Mouse (Mus musculus) brown adipose tissue, adult 24 weeks (tissue): ENCODE data around the gene Prr5l. TPM values are rescaled to one million over a fixed set of nuclear protein-coding genes. Genes with fewer than 3 reads are reported as not detected.
"Not testable (repeated sequence)": the region's sequence is repeated elsewhere in the genome, so short reads cannot be mapped to it uniquely, and the experiment has no call there.

ENCODE experiments used
- H3K27ac ChIP-seq: fragments of 200-500 bp; replicated peaks from 2 replicates; pipeline ENCODE4 v1.5.1; 2012; ENCODE audit warnings: low read depth, mild to moderate bottlenecking, low read length
- H3K4me1 ChIP-seq: fragments of 200-500 bp; 2 replicates; pipeline ENCODE4 v1.6.1; 2012; ENCODE audit warnings: low read length, mixed read lengths; ENCODE audit not compliant: control insufficient read depth, insufficient read depth, insufficient read length
- H3K4me3 ChIP-seq: fragments of 200-500 bp; 2 replicates; pipeline ENCODE4 v1.5.1; 2012; ENCODE audit warnings: low read depth, mild to moderate bottlenecking, low read length, moderate library complexity; ENCODE audit not compliant: insufficient read depth
- polyA plus RNA-seq: library from polyadenylated mRNA; stranded (reverse); fragments of >200 nt; gene quantifications from 2 replicates; pipeline ENCODE4 v1.2.4, GENCODE M21; 2012; ENCODE audit not compliant: missing spikeins, insufficient read depth, insufficient read length

Gene Prr5l
- polyA plus RNA-seq, 1 experiment, result 1.7 TPM

DNA sequence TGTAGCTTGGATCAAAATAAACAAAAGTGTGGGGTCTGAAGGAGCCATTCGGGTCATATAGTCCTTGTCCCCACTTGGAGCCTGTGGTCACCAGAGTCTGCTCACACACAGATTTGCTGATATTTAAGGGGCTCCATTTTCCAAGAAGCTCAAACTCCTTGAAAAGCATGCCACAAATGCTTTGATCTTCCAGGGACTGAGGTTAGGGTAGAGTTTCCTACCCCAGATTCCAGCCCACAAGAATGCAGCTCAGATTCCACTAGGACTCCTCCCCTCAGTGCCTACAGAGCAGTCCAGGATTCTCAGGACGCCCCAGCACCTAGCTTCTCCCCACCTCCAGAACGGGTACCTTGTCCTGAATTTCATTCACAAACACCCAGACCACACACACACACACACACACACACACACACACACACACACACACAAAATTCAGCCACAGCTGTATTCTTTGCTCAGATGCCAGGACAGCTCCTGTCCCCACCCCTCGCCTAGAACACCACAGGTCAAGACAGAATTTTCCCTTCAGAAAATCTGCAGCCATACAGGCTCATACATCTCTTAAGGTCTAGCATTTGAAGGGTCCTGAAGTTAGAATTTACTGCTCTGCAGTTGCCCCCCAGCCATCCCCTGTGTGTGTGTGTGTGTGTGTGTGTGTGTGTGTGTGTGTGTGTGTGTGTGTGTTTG, 131.4 kb downstream of the Prr5l start:
- Histone ChIP-seq H3K4me1 (peaks cover 9% of the 10 kb centered on the region), H3K4me3 (no peak overlapping the region), H3K27ac (peak overlapping the region; percentile 34)

DNA sequence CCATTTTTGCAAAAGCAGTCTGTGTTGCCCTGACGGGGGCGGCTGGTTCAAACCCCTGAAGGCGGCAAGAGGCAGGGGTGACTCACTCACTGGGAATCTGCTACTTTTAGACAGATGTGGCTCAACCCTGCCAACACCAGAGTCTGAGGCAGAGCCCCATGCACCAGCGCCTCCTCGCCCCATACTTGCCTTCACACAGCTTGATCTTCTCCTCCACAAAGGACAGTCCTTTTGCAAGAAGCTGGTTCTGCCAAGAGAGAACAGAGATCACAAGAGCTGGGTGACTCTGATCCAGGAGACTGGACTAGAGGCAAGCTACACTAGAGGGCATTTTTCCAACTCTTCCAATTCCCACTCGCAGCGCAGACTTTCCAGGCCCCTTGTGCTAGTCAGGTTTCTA, 136.3 kb downstream of the Prr5l start:
- Histone ChIP-seq H3K27ac (peak overlapping the region; percentile 54), H3K4me1 (no peaks in the 10 kb centered on the region), H3K4me3 (no peak overlapping the region)

DNA sequence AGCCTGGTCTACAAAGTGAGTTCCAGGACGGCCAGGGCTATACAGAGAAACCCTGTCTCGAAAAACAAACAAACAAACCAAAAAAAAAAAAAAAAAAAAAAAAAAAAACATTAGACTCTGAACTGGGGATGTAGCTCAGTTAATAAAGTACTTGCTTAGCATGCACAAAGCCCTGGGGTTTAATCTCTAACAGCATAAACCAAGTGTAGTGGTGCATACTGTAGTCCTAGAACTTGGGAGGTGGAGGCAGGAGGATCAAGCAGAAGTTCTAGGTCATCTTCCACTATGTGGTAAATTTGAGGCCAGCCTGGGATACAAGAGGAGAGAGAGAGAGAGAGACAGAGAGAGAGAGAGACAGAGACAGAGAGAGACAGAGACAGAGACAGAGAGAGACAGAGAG, 137.2 kb downstream of the Prr5l start:
- H3K27ac ChIP-seq, result peak overlapping the region; percentile 26; the same call in 1 of the 2 replicates
- not testable (repeated sequence) for H3K4me3 ChIP-seq, H3K4me1 ChIP-seq

DNA sequence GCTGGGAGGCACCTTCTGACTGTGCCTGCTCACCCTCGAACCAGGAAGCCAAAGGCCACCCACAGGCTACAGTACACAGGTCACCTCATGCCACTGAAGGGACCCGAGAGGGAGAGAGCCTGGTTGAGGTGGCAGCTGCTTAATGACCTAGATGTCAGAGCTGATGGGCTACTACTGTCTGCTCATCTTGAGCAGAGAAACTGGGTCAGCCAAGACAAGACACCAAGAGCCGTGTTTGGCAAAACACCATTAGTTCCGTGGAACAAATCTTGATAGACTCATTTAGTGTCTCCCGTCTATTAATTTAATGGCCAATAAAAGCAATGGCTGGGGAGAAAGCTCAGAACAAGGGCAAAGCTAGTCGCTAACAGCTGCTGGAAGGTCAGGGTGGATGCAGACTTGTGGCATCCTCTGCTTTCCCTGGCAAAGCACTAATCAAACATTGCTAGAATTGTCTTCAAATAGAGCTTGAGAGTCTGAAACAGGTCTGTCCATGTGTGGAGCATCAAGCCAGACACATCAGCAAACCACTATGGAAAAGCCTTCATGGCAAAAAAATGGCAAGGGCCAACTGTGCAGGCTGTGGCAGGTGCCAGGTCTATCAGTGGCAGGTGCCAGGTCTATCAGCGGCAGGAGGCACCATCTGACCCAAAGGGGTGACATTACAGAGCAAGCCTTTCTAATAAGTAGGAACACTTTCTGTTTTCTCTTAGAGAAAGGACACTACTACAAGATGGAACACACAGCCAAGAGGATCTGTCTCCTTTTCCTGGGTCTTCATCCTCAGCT, 140.6 kb downstream of the Prr5l start:
- H3K4me1 ChIP-seq, result no peaks in the 10 kb centered on the region
- H3K27ac ChIP-seq, result no peak overlapping the region
- no peak overlapping the region for H3K4me3 ChIP-seq

DNA sequence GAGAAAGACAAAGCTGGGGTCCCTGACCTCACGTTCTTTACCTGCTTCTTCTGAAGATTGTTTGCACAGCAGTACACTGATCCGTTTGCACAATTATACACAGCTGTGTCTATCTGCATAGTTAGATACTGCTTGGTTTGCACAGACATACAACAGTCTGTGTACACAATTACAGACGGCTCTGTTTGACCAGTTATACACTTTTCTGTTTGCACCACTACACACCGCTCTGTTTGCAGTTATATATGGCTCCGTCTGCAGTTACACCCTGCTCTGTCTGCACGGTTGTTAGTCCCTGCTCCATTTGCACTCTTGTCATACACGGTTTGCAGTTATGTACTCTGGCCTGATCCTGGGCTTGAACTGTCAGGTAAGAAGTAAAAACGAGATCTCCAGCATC, 141.2 kb downstream of the Prr5l start:
- Histone ChIP-seq H3K4me1 (no peaks in the 10 kb centered on the region), H3K4me3 (no peak overlapping the region), H3K27ac (no peak overlapping the region)

DNA sequence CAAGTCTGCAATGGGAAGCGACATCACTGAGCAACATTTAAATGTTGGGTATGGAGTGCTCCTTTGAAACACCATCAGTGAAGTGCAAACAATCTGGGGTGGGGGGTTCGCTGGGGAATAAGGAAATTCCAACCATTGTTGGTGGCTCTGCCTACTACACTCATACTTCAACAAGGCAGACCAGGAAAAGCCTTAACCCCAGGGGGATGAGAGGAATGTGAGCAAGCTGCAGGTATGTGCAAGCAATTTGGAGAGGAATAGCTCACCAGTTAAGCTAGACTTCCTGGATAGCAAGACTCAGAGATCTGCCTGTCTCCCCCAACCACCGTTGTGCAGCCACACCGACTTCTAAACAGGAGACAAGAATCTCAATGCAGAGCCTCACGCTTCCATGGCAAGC, 142.9 kb downstream of the Prr5l start:
- H3K27ac ChIP-seq, result no peak overlapping the region
- no peak overlapping the region for H3K4me3 ChIP-seq
- H3K4me1 ChIP-seq, result no peaks in the 10 kb centered on the region

DNA sequence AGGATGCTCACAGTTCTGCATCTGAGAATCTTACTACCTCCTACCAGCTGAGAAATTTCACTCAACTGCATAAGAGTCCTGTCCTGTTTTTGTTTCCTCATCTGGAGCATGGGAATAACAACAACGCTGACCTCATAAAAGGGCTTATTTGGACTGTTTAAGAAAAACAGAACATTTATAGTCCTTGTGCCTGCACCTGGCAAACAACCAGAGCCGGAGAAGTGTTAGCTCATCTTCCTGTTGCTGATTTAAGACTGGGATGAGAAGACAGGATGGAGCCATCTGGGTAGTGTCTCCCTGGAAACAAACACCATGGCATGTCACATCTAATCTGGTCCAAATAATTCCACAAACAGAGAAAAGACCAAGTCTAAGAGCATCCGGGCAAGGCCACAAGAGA, 149.3 kb downstream of the Prr5l start:
- Histone ChIP-seq H3K4me1 (peaks cover 8% of the 10 kb centered on the region), H3K4me3 (no peak overlapping the region), H3K27ac (peak overlapping the region; percentile 44; the same call in 1 of the 2 replicates)

DNA sequence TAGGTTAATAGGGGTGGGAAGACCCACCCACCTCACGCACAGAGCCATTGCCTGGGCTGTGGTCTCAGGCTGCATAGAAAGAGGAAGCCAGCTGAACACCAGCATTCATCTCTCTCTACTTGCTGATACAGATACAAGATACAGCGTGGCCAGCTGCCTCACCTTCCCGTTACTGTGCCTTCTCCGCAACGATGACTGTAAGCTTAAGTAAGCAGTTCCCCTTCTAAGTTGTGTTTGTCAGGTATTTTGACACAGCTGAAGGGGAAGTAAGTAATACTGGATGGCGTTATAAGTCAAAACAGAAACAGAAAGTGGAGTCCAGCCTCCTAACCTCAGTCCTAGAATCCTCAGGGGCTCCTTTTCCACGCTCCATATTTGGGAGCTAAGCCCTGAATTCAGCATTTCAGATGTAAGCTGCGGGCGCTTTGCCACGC, 150.0 kb downstream of the Prr5l start:
- H3K27ac ChIP-seq, result no peak overlapping the region
- no peak overlapping the region for H3K4me3 ChIP-seq
- peaks cover 8% of the 10 kb centered on the region for H3K4me1 ChIP-seq

DNA sequence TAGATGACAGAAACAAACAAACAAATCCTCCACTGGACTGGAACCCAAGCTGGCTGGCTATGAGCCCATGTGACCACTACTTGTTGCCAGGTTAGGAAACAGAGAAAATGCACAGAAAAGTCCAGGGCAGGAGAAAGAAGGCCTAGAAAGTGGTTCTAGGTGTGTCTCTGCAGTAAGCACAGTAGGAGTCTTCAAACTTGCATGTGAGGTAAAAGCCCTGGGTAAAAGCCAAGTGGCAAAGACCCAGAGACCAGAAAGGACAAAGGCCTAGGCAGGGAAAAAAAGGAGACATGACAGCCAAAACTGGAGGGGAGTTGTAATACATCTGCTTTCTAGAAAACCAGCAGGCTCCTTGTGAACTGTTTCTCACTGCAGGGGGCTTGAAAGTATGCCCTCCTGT, 151.9 kb downstream of the Prr5l start:
- no peak overlapping the region for H3K4me3 ChIP-seq
- peaks cover 8% of the 10 kb centered on the region for H3K4me1 ChIP-seq
- H3K27ac ChIP-seq, result no peak overlapping the region

DNA sequence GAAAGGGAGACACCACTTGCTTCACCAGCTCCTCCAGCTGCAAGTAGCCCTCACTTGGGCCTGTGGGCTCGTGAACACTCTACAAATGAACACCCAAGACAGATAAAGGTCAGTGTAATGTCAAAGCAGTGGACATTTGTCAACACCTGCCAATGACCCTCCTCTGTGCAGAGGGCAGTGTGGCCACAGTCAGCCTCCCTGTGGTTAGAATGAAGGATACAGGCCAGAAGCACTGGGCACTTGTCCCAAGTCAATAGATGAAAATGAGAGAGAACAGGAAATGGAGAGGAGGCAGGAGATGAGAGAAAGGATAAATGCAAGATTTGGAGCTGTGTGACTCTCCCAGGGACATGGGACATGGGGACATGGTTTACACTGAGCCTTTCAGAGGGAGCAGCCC, 153.4 kb downstream of the Prr5l start:
- peaks cover 7% of the 10 kb centered on the region for H3K4me1 ChIP-seq

DNA sequence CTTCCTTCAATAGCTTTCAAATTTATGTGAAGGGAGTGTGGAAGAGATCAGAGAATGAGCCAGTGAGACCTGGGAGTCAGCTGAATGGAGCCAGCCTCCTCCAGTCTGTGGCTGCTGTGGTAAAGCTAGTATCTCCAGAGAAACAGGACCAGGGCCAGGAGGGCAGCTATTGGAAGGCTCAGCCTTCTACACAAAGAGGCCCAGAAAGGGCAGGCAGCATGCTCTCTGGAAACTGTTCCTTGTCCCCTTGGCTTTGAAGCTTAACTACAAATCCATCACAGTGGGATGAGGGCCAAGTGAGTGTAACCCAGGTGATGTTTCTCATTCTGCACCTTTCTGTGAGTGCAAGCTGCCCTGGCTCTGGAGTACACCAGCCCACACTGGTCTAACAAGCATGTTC, 155.0 kb downstream of the Prr5l start:
- H3K4me3 ChIP-seq, result no peak overlapping the region
- H3K4me1 ChIP-seq, result no peaks in the 10 kb centered on the region; the same call in 1 of the 2 replicates
- H3K27ac ChIP-seq, result no peak overlapping the region

More for the DNA sequence above, 153.4 kb downstream of the Prr5l start:
- Histone ChIP-seq H3K4me3 (no peak overlapping the region), H3K27ac (no peak overlapping the region)

DNA sequence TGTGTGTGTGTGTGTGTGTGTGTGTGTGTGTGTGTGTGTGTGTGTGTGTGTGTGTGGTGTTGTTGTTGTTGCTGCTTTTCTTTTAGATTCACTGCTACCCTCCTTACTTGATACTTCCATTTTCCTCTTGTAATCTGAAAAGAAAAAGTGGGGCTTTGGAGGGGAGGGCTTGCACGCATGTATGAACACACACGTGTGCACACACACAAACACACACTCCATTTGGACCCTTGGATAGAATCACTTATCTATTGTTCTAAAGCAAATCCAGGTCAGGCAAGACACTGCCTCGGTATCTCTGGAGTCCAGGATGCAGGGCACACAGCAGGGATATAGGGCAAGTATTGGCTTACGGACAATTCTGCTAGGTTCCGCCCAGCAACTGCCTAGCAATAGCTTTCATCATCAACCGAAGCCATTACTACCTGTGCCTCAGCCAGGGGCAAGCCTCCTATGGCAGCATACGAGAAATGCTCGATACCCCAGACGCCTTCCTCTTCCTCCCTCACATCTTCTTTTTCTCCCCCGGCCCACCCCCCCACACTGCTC, 159.4 kb downstream of the Prr5l start:
- Histone ChIP-seq H3K27ac (no peak overlapping the region), H3K4me1 (no peaks in the 10 kb centered on the region)

DNA sequence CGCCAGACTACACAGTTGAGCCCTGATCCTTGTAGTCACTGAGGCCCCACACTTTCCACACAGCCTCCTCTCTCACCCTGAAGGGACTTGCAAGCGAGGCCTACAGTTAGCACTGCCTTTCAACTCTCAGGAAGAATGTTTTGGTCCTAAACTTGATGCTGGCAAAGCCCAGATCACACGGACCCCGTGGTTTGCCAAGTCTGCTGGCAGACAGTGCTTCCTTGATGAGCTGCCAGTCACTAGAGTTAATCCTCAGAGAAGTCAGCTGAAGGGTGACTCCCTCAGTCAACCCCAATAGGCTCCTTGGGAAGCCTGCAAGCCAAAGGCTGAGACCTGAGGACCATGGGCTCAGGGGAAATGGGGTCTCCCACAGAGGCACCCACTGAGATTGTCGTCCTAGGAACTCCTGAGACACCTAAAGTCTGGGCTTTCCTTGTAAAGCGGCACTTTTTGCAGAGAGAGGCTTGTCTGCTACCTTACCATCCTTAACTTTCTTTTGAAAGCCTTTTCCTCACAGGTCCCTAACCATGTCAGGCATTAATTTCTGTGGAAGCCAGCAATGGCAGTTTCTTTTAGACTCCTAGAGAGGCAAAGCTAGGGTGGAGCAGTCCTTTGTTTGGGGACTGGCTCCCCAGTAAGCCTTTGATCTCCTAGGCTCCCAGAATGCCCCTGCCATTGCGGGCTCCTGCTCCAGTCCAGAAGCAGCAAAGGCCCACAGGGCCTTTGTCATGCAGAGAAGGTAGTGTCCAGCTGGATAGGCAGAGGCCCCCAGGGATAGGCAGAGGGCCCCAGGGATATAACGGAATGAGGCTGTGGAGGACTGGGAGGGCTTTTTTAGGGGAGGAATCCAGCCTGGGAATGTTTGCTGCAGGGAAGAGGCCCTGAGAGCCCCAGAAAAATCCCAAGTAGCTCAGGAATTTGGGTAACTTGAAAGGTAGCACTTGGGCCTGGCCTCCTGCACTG, 160.2 kb downstream of the Prr5l start:
- H3K4me1 ChIP-seq, result no peaks in the 10 kb centered on the region
- no peak overlapping the region for H3K27ac ChIP-seq

More for the DNA sequence above, 159.4 kb downstream of the Prr5l start:
- H3K4me3 ChIP-seq, result no peak overlapping the region

DNA sequence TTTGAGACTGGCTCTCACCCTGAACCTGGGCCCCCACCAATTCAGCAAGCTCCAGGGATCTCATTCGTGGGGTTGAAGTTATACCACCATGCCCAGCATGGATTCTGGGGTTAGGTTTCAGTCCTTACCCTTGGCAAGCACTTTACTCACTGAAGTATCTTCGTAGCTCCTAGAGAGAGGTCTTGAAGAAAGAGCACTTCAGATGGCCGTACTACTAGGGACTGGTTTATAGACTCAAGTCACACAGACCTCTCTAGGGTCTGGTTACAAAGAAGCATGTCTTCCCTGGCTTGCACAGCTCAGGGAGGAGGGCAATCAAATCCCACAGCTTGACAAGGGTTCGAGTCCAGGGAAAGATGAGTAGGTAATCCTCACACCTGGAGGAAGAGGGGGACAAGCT, 161.0 kb downstream of the Prr5l start:
- no peak overlapping the region for H3K27ac ChIP-seq
- H3K4me1 ChIP-seq, result no peaks in the 10 kb centered on the region
- no peak overlapping the region for H3K4me3 ChIP-seq

More for the DNA sequence above, 160.2 kb downstream of the Prr5l start:
- H3K4me3 ChIP-seq, result no peak overlapping the region

DNA sequence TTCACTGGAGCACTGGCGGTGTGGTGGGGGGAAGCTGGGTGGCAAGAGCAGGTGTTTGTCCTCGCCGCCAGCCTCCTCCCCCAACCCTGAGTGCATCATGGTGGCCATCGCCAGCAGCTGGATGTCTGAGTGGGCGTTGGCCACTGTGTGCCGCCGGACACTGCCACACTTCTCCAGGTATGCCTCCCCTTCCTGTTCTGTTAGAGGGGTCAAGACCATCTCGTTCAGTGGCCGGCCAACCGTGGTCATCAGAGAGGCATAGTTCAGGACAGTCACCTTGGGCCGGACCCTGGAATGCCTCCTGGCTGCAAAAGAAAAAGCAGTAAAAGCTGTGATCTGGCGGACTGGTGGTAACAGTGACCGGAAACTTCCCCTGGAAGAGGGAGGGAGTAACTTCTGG, 165.7 kb downstream of the Prr5l start:
- H3K27ac ChIP-seq, result no peak overlapping the region
- 0 out of 2 replicates have a peak, but pooled peaks cover 2% of the 10 kb centered on the region for H3K4me1 ChIP-seq
- H3K4me3 ChIP-seq, result no peak overlapping the region
